In the genomic region with DNA sequence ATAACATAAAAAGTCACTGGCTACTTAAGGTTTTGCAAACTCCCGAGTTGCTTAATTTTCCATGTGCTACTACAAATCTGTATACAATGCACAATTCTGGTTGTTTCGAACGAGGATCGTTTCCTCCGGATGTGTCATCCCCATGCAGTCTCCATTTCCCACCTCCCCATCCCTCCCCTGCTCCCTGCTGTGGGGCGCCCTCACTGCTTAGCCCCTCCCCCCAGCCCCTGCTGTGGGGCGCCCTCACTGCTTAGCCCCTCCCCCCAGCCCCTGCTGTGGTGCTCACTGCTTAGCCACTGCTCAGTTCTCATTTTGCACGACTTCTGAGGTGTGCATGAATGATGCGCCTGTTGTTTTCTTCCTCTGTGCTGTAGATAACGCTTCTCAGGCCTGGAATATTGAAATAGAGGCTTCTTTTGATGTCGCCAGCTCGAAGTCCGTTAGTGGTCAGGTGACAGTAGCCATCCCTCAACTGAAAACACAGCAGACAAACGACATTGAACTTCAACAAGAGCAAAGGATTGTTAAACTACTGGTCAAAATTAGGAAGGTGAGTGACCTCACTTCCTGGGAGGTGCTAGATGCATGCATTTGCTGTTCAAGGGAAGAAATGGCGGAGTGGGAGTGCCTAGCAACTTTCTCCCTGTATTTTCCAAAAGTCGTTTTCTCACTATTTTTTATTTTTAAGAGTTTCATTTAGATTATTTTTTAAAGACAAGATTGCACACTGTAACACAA, we compare ENCODE assay signal across 10 mouse cellular contexts. TPM values are rescaled to one million over a fixed set of nuclear protein-coding genes. Genes with fewer than 3 reads are reported as not detected.
DNase-seq lines count a peak whose midpoint lies in the region; ATAC-seq lines count a peak whose summit lies in the region.
"Had no signal": no experiment of that assay in that cellular context is flagged by ENCODE, and none has a peak within 500 bp of the region (broad histone marks: within the 10 kb centered on the region; RNA-seq: fewer than 3 reads in every experiment).

No protein-coding gene starts in this region.

- peaks cover 5% of the 10 kb centered on the region for H3K4me1 ChIP-seq in midbrain, embryonic 10.5 days
- 0 out of 2 replicates have a peak, but pooled peaks cover 2% of the 10 kb centered on the region for H3K4me1 ChIP-seq in midbrain, embryonic 11.5 days (ENCODE audit: control insufficient read depth, insufficient read depth, low read length)
- peaks cover 8% of the 10 kb centered on the region for H3K4me1 ChIP-seq in intestine, embryonic 15.5 days (replicated peaks)
- H3K4me1 ChIP-seq in stomach, embryonic 14.5 days (ENCODE audit: control insufficient read depth, insufficient read depth, low read length), result peaks cover 8% of the 10 kb centered on the region

- peak; percentile 89 for DNase-seq in heart, adult 11 months
- DNase-seq in heart, postnatal 36 days, result no peak
- DNase-seq in midbrain, embryonic 10.5 days (ENCODE audit: low spot score), result no peak
- DNase-seq in midbrain, embryonic 11.5 days (ENCODE audit: low spot score, missing footprints), result no peak
- DNase-seq in cerebellum, adult 18-20 months, result no peak
- DNase-seq in cerebellum, postnatal 36 days, result no peak
- DNase-seq: forebrain, postnatal 0 days; retina, postnatal 1 day had no signal

- 65% methylated on average over 16 of the region's 16 CpGs for WGBS in midbrain, embryonic 10.5 days
- WGBS in midbrain, embryonic 11.5 days, result 62% methylated on average over 16 of the region's 16 CpGs
- 36% methylated on average over 16 of the region's 16 CpGs for WGBS in intestine, embryonic 15.5 days
- WGBS in stomach, embryonic 14.5 days, result 44% methylated on average over 16 of the region's 16 CpGs

- intact Hi-C loops in heart, postnatal 36 days (cut with DNase I), result no loop called here

- H3K27ac ChIP-seq in midbrain, embryonic 10.5 days (replicated peaks), result peak overlapping the region; percentile 46; the same call in 1 of the 2 replicates
- no peak overlapping the region for H3K27ac ChIP-seq in midbrain, embryonic 11.5 days (ENCODE audit: low read depth, low read length)
- H3K27ac ChIP-seq in intestine, embryonic 15.5 days, result 0 out of 2 replicates have a peak overlapping the region, but pooled peaks have one; percentile 44
- no peak overlapping the region for H3K27ac ChIP-seq in stomach, embryonic 14.5 days (ENCODE audit: low read length)

- no peak for ATAC-seq in midbrain, embryonic 11.5 days (ENCODE audit: low FRiP score)
- ATAC-seq in intestine, embryonic 15.5 days, result peak; percentile 48
- peak; percentile 54; the same call in 1 of the 2 replicates for ATAC-seq in stomach, embryonic 14.5 days (ENCODE audit: insufficient number of reproducible peaks, insufficient read depth, low FRiP score, low read depth)
- ATAC-seq: forebrain, postnatal 0 days had no signal

- no peak overlapping the region for H3K9ac ChIP-seq in midbrain, embryonic 11.5 days (ENCODE audit: low read length)
- H3K9ac ChIP-seq in intestine, embryonic 15.5 days, result no peak overlapping the region; the same call in 1 of the 2 replicates
- no peak overlapping the region for H3K9ac ChIP-seq in stomach, embryonic 14.5 days (replicated peaks; ENCODE audit: low read depth, low read length)
- H3K9ac ChIP-seq: forebrain, postnatal 0 days had no signal

- H3K36me3 ChIP-seq in midbrain, embryonic 10.5 days, result no peaks in the 10 kb centered on the region
- H3K36me3 ChIP-seq in midbrain, embryonic 11.5 days (ENCODE audit: control insufficient read depth, insufficient read depth, low read length), result no peaks in the 10 kb centered on the region
- no peaks in the 10 kb centered on the region for H3K36me3 ChIP-seq in intestine, embryonic 15.5 days
- H3K36me3 ChIP-seq in stomach, embryonic 14.5 days (ENCODE audit: control insufficient read depth, insufficient read depth, low read length), result no peaks in the 10 kb centered on the region

- no peaks in the 10 kb centered on the region for H3K9me3 ChIP-seq in midbrain, embryonic 10.5 days (replicated peaks)
- H3K9me3 ChIP-seq in midbrain, embryonic 11.5 days (ENCODE audit: control insufficient read depth, low read length), result no peaks in the 10 kb centered on the region
- no peaks in the 10 kb centered on the region for H3K9me3 ChIP-seq in intestine, embryonic 15.5 days
- H3K9me3 ChIP-seq in stomach, embryonic 14.5 days (ENCODE audit: control insufficient read depth, low read depth, low read length), result no peaks in the 10 kb centered on the region

- H3K27me3 ChIP-seq in midbrain, embryonic 10.5 days (ENCODE audit: low read depth, poor library complexity, severe bottlenecking), result no peaks in the 10 kb centered on the region
- no peaks in the 10 kb centered on the region for H3K27me3 ChIP-seq in midbrain, embryonic 11.5 days (ENCODE audit: control insufficient read depth, insufficient read depth, low read length)
- H3K27me3 ChIP-seq in intestine, embryonic 15.5 days (replicated peaks), result no peaks in the 10 kb centered on the region
- H3K27me3 ChIP-seq in stomach, embryonic 14.5 days (ENCODE audit: control insufficient read depth, insufficient read depth, low read length), result no peaks in the 10 kb centered on the region

- H3K4me3 ChIP-seq in midbrain, embryonic 10.5 days, result no peak overlapping the region
- H3K4me3 ChIP-seq in midbrain, embryonic 11.5 days (ENCODE audit: low read depth, low read length), result no peak overlapping the region
- no peak overlapping the region for H3K4me3 ChIP-seq in intestine, embryonic 15.5 days (replicated peaks)
- H3K4me3 ChIP-seq in stomach, embryonic 14.5 days (ENCODE audit: low read depth, low read length), result no peak overlapping the region

- H3K4me2 ChIP-seq in midbrain, embryonic 11.5 days, result no peak overlapping the region
- peak overlapping the region; percentile 41 for H3K4me2 ChIP-seq in intestine, embryonic 15.5 days (replicated peaks)
- peak overlapping the region; percentile 26 for H3K4me2 ChIP-seq in stomach, embryonic 14.5 days (replicated peaks; ENCODE audit: low read depth, low read length)

RNA-seq across cellular contexts. Expression of a gene that starts 37.4 kb away (rescaled TPM):
- 10 to 100 TPM; 16.3 to 17.6 TPM for total RNA-seq in heart, postnatal 36 days (2021)
- polyA plus RNA-seq in midbrain, embryonic 10.5 days (2016; fragmentation: Nextera tagmentation; extraction: Ambion mirVana), result 3.9 and 4.2 TPM in 2 replicates
- 4.4 and 5.8 TPM in 2 replicates for polyA plus RNA-seq in midbrain, embryonic 11.5 days (2014; fragmentation: Nextera tagmentation; extraction: Ambion mirVana)
- 17.2 and 18.0 TPM in 2 replicates for polyA plus RNA-seq in intestine, embryonic 15.5 days (2015; fragmentation: Nextera tagmentation; extraction: Ambion mirVana)
- 14.0 and 14.6 TPM in 2 replicates for polyA plus RNA-seq in stomach, embryonic 14.5 days (2014; fragmentation: Nextera tagmentation; extraction: Ambion mirVana)

Comparison
In these comparisons a context has a peak if more than half of its experiments do, and no peak if none do; other contexts are left out.
1. H3K27ac ChIP-seq: peak in midbrain, embryonic 10.5 days (single experiment) and intestine, embryonic 15.5 days (single experiment); none in midbrain, embryonic 11.5 days (single experiment) and stomach, embryonic 14.5 days (single experiment).